Mouse (Mus musculus) embryonic fibroblast, embryonic 13.5 days (primary cell): ENCODE data around the gene Dbr1.

Experiments
- CTCF ChIP-seq: IDR thresholded peaks from 2 replicates; pipeline ENCODE4 v1.5.1; 2011; ENCODE audit warnings: mild to moderate bottlenecking, control low read depth, low read length, moderate library complexity, borderline replicate concordance; ENCODE audit not compliant: insufficient read depth
- POLR2A ChIP-seq: IDR thresholded peaks from 2 replicates; pipeline ENCODE4 v1.6.1; 2011; ENCODE audit warnings: low read depth, mild to moderate bottlenecking, control low read depth, low read length, moderate library complexity

DNA sequence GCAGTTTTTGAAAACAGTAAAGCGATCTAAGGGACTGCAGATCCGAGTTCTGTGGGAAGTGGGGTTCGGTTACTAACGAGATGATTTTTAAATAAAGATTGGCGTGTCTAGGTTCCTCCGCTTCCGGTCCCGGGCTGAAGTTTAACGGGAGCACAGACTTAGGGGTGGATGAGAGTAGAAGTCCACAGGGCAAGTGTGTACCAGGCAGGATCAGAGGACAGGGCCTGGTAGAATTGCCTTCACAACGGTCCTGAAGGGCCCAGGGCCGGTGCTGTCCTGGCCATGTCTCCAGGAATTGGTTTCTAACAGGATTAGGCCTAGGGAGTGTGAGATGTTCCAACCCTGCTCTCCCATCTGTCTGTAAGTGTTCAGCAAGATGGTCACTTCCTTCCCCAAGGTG is 54.5 kb downstream of the Dbr1 start:
- TF ChIP-seq CTCF (no peak), POLR2A (peak; percentile 52)
